3 mouse cellular contexts compared by ENCODE assay signal in the genomic region with DNA sequence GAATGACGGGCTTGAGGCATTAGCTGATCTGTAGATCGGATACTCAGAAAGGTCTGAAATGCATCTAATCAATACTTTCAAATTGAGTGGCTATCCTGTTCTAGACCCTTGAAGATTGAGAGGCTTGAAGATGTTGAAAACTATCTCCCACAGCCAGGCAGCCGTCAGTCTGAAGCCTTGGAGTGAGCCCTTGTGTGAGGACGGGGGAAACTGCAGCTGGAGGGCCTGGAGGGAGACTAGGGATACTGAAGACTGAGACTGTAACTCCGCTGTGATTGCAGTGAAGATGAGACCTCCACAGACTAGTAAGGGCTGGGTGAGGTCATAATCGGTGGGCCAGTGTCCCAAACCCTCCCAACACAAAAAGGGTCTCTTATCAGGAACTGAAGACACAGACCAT. TPM values are rescaled to one million over a fixed set of nuclear protein-coding genes. Genes with fewer than 3 reads are reported as not detected.
"Had no signal": no experiment of that assay in that cellular context is flagged by ENCODE, and none has a peak within 500 bp of the region (broad histone marks: within the 10 kb centered on the region; RNA-seq: fewer than 3 reads in every experiment).

No protein-coding gene starts in this region.

RNA-seq across cellular contexts. Expression of a gene that starts 16.4 kb away (rescaled TPM):
- polyA plus RNA-seq: liver, embryonic 12.5 days; liver, embryonic 15.5 days; macrophage had no signal
